Mouse (Mus musculus): ENCODE measurements at regions not wholly inside any gene's neighbourhood (a gene's known extent, or its start where the extent isn't known, plus 50 kb on each side); places are given as distances from the start of the nearest gene placed in this dataset.

DNA sequence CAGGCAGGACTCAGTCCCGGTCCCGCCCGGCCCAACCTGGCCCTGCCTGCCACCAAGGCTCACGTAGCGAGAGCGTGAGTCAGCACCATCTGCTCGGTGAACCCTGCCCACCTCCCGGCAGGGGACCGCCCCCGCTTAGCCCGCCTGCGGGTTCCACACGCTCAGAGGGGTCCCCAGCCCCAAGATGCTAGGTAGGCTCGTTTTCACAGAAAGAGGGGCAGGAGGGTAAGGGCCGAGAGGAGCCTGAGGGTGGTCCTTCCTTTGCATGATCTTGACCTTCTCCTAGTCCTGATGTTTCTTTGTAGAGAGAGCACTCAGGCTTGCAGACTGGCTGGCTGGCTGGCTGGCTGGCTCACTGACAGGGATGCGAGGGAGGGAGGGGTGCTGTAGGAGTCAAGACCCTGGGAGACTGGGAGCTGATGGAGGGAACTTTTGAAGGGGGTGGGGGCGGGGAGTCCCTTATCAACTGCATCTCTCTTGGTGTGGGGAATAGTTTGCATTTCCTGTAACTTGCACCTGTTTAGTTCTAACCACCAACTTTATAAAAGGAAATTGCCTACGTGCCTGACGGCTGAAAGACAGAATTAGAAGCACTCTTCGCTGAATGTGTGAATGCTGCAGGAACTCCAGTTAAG lies 109.7 kb upstream of the Egln3 start:
- DNase-seq = peak; percentile 70 to 81

DNA sequence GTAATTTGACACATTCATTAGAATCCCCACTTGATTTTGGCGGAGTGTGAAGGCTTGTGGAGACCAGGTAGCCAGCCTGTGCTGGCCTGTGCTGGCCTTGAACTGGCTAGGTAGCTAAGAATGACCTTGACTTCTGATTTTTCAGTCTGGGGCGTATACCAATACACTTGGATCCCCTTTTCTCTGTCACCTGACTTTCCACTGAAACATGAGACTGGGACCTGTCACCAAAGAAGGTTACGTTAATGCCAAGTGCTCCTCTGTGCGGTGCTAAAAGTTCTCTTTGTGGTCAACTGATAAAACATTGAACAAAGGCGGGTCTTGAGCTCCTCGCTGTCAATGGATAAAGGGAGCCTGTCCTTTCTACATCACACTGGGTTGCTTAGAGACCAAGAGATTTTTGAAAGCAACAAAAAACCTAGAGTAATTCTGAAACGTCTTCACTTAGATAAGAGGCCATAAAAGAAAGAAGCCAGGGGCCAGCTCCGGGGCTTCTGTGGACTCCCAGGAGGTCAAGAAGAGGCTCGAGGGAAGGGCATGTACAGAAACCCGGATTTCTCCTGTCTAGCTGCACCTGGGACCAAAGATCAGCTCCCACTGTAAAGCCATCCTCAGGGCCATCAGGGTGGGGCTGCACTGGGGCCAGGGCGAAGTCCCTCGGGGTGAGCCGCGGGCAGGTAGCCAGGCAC lies 109.0 kb upstream of the Egln3 start:
- DNase-seq = no peak

GRCm38 (mm10) chr12:54311896-54312521 lies 108.3 kb upstream of the Egln3 start:
- DNase-seq = no peak

DNA sequence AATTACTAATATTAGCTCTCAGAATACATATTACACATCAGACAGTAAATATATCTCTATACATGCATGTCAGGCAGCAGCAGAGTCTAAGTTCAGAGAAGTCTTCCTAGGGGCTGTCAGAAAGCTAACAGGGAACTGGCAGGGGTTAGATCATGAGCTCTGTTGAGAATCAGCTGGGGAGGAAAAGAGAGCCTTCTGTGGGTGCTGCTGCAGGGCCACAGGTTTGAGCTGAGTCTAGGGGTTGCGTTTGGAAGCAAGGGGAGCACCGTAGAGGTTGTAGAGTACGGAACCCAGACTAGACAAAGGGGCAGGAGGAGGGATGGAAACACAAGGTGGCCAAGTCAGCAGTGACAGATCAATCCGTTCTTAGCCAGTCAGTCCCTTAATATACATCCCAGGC lies 106.2 kb upstream of the Egln3 start:
- no peak for DNase-seq

DNA sequence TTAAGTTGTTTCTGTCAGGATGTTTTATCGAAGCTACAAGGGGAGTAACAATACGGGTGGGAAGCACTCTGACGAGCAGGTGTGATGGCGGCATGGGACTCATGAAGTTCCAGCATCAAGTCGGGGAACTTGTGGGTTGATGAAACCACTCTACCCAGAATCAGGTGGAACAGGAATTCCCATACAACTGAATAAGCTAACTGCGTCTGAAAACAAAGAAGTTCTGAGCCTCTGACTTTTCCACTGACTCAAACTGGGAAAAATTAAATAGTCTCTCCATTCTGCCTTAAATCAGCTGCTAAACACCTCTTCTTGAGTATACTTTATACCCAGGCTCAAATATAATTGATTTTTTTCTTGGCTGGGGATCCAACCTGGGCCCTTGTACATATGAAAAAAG lies 105.6 kb upstream of the Egln3 start:
- no peak for DNase-seq

- DNase-seq = no peak
These were observed 101.5 kb upstream of the Egln3 start for GRCm38 (mm10) chr12:54305135-54305630.

DNA sequence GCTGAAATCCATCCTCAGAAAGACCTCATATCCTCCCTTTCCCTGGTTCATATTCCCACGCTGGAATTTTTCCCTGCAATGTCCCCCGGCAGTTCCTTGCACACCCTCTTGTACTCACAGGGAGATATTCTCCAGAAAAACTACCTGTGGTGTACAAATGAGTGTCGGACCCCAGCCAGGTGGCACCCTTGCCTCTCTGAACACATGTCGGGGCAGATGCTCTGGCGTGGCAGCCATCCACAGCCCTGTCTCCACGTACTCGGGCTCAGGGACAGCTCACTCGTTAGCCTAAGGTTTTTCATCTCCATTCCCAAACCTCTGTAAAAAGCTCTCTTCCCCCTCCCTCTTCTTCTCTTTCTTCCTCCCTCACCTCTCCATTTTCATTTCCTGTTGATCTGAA lies 100.1 kb upstream of the Egln3 start:
- DNase-seq = no peak

- DNase-seq = no peak
These were observed 95.8 kb upstream of the Egln3 start for GRCm38 (mm10) chr12:54299506-54299905.

GRCm38 (mm10) chr12:54293248-54293647 lies 89.6 kb upstream of the Egln3 start:
- no peak for DNase-seq

- no peak for DNase-seq
These were observed 86.7 kb upstream of the Egln3 start for GRCm38 (mm10) chr12:54290311-54290710.

DNA sequence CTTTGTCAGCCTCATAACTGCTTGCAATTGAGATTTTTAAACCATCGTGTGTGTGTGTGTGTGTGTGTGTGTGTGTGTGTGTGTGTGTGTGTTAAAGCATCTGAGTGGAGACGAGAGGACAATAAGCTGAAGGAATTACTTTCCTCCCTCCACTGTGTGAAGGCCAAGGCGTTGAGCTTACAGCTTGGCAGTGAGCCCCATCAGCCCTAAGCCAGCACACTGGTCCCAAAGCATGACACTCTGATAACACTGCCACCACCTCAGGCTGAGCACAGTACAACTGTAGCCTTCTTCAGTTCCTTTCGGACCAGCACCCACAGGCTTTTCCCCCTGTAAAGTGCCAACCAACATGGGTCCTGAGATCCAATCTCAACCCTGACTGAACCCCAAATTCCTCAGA lies 85.1 kb upstream of the Egln3 start:
- DNase-seq = no peak

DNA sequence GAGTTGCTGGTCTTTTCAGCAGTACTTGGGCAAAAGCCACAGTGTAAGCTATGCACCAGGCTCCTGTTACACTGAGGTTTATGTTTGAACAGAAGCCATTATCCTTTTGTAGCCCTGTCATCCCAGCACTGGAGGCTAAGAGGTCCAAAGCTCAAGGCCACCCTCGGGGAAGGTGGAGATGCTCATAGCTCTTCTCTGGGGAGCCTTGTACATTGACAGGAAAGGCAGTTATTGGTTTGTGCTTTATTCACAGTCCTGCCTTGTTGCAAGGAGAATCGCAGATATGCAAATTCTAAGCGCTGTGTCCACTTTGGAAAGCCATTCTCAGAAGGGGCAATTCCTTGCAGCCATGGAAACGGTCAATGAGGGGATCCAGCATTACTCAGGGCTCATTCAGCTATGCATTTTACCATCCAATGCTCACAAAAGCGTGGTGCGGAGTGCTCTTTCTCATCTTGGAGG lies 84.4 kb upstream of the Egln3 start:
- no peak for DNase-seq

DNA sequence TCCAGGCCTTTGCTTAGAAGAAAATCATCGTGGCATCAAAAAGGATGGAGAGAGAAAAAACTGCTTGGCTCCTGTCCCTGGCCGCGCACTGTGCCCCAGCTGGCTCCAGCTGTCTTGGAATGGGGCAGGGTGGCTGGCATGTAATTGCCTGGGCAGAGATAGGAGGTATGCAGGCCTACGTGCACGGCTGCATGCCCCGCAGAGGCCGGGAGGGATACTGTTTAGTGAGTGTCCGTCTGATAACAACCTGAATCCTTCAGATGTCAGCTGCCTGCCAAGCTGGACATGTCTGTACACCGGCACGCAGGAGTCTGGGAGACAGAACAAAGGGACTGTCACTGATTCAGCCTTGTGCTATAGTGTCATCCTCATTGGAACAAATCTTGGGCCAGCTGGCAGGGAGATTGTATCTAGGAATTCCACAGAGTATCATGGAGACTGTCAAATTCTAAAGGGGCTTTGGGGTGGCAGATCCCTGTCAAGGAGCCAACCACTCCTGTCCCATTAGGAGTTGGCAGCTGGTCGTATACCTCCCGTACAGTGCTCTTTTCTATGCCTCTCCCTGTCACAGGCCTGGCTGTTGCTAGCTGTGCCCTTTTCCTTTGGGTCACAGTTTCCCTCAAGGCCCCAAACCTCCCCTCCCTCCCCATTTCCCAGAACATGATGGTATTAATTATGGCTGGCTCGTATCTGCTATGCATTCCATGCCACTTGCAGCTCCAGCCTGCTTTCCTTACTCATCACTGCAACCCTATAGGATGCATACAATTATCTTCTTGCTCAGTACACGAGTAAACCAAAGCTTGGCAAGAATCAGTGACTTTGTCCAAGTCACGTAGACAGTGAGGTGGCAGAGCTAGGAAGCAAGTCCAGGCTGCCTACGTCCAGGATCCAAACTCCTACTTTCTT lies 83.5 kb upstream of the Egln3 start:
- peak; percentile 54 to 70 for DNase-seq

GRCm38 (mm10) chr12:54283646-54284045 lies 80.0 kb upstream of the Egln3 start:
- DNase-seq = no peak

DNA sequence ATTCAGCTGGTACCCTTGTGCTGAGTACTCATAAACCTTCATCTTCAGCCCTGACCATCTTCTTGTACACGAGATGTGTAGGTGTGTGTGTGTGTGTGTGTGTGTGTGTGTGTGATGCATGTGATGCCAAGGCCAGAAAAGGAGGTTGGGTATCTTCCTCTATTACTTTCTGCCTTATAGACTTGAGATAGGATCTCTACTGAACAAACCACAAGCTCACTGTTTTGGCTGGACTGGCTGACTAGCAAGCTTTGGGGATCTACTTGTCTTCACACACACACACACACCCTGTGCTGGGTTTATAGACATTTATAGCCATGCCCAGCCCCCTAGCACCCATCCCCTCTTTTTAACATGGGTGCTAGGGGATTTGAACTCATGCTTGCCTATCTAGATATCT lies 79.4 kb upstream of the Egln3 start:
- no peak for DNase-seq

DNA sequence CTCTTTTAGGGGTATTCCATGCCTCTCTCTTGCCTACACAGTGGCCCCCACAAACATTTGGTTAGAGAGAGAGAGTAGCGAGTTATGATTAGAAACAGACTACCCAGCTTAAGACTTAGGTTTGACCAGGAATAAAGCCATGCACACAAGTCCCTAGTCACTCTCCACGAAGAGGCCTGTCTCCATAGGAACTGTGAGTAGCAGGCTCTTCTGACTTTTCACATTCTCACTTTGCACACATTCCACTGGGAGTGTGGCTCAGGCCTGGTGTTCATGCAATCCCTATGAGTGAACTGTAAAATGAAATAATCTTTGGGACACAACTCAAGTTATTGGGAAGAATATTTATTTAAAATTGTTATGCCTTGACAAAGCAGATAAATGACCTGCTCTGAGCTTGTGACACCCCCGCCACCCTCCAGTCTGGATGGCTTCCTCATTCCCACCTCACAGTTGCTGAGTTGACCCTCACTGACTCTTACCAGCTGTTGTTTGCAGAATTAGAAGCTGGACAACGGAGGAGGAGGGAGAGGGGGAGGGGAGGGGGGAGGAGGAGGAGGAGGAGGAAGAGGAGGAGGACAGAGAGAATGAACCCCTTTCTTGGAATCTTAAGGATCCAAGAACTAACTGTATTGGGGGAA lies 78.7 kb upstream of the Egln3 start:
- DNase-seq = peak in 1 of 2 experiments; percentile 31

DNA sequence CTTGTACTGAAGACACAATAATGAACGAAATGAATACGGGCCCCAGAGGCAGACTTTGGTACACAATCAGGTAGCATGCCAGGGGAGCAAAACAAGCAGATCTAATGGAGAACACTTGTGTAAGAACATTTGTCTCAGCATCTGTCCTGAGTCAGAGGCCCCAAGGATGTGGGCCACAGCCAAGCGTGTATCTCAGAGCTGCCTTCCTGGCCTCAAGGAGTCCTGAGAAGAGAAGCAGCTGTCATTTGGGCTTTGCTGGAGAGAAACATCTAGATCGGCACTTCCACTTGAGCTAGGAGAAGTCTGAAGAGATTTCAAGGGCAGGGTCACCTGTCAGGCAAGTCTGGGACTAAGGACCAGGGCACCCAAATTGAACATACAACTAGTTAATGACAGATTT lies 76.8 kb upstream of the Egln3 start:
- no peak for DNase-seq

GRCm38 (mm10) chr12:54280001-54280400 lies 76.3 kb upstream of the Egln3 start:
- DNase-seq = no peak

DNA sequence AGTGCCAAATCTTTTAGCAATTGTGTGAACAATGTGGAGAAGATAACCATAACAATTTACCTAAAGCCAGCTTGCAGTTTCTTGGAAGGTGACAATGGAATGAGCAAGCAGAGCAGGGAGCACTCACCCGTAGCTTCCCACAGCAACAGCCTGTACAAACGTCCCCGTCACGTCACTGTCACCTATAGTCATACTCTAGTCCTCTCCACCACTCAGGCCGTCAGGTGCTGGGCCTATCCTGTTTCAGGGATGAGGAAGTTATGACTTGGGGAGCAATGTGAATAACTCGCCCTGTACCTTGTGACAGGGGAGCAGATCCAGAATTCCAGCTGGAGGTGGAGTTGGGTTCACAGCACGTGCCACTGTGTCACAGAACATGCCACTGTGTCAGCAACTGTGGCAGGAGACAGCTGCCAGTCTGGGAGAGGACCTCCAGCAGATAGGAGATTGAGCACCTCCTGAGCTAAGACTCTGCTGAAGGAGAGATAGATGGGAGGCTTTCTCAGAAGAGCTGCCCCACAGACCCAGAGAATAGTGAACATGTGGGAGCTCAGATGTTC lies 73.4 kb upstream of the Egln3 start:
- DNase-seq = no peak

DNA sequence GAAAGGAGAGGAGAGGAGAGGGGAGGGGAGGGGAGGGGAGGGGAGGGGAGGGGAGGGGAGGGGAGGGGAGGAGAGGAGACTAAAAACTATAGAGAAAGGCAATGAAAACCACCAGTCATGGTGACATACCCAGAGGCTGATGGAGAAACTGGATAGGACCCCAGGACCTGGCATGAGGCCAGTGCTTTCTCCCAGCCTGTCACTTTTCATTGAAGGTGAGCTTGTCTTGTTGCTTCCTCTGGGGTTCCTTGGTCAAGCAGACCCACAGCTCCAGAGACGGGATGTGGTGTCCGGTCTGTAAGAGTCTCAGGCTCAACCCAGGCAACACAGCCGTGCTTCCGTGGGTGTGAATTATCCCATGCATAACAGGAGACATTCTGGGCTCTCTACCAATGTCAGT lies 69.8 kb upstream of the Egln3 start:
- no peak for DNase-seq

GRCm38 (mm10) chr12:54272696-54273095 lies 69.0 kb upstream of the Egln3 start:
- no peak for DNase-seq

DNA sequence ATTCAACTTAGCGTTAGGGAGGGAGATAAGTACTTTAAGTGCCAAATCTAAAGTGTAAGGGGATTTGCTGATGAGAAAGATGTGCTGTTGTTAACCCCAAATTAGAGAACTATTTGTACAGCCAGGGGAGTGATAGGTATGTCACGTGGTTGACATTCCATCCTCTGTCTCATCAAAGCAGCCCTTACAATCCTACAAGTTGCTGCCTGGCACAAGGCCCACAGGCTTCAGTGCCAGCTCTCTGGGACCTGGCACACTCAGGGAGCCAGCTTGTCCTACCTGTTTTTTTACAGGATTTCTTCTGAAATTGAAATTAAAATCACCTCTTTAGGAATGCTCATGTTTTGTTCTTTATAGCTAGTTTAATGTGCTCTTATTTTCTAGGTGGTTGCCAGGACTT lies 68.6 kb upstream of the Egln3 start:
- DNase-seq = peak in 1 of 2 experiments; percentile 41

All from kidney, postnatal 4 days (tissue).